Mouse (Mus musculus) cortical plate, adult 2 months (tissue): ENCODE measurements around the gene Auts2.

Source experiments
- CTCF ChIP-seq: fragments of 200-500 bp; IDR thresholded peaks from 2 replicates; pipeline ENCODE4 v1.5.1; 2011; ENCODE audit warnings: mild to moderate bottlenecking, control low read depth, low read length; ENCODE audit not compliant: insufficient read depth; ENCODE audit errors: extremely low read depth
- POLR2A ChIP-seq: fragments of 200-500 bp; IDR thresholded peaks from 2 replicates; pipeline ENCODE4 v1.6.1; 2011; ENCODE audit warnings: mild to moderate bottlenecking, low read length, control low read depth; ENCODE audit not compliant: insufficient read depth; ENCODE audit errors: extremely low read depth

DNA sequence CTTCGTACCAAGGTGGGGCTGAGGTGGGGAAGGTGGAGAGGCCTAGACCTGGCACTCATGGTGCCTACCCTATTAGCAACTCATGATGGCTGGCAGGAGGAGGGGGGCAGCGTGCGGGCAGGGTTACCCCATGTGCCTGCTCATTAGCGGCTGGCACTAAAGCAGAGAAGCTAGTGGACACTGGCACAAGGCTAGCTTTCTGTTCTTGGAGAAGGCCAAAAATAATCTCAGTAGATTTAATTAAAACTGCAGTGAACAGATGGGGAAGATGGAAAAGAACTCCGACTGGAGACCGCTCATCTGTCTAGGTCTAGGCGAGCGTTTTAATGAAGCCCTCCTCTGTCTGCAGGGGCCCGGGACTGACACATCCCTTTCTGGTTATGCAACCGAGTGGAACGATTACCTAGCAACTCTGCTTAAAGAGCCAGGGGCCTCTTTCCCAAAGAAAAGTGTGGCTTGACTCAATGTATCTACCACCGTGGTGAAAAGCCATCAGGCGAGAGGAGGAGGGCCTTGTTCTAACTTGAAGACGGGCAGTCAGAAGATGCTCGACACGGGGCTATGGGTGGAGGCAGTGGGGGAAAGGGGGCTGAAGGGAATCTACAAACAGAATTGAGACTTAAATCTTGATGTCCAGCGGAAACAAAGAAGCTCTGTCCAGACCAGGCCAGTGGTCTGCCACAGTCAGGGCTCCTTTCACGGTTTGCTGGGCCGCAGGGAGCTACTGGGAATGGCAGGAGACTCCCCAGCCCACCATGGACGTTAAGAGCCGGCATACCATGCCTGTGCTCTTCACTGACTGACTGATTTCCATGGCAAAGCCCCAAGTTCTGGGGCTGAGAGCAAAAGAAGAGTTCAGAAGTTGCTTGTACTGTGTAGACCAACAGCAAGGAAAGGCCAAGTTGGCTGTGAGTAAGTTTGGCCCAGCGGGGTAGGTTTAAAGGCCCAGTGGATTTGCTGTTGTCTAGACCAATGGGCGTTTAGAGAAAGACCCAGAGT lies 899.7 kb downstream of the Auts2 start:
- TF ChIP-seq POLR2A (no peak), CTCF (no peak)
